Mouse (Mus musculus) left cerebral cortex, adult 8-10 months (tissue): ENCODE results near the gene Mecr. TPM values are rescaled to one million over a fixed set of nuclear protein-coding genes. Genes with fewer than 3 reads are reported as not detected.

ENCODE experiments used
- DNase-seq, 2 experiments: peaks; one replicate each; pipeline ENCODE4 v3.0.0; 2022; ENCODE audit warnings: low spot score in 2 of 2
- total RNA-seq, 4 experiments: library from RNA; stranded (reverse); gene quantifications; 2 replicates each; pipeline ENCODE4 v1.2.4; 2022

Gene Mecr
- total RNA-seq, 4 experiments from 2014 or later = 26.4 to 33.9 (median 31.3) TPM

DNA sequence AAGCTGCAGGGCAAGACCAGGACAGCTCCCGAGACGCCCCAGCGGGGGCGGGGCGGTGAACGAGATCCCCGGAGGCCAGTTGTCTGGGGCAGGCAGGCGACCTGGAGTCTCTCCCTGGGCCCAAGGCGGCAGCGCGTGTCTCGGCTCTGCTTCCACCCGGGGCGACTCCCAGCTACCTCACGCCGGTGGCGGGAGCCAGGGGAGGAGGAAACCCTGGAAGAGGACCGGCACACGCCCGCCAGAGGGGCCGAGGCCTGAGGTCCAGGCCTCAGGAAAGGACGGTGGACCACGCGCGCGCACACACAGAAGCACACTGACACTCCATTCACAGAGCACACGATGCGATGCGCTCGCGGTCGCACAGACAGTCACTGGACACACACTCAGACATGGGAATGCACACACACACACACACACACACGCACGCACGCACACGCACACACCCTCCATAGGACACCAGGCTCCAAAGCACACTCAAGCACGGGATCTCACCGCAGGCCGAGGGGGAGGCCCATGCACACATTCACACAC, 6.9 kb upstream of the Mecr start:
- DNase-seq = no peak

DNA sequence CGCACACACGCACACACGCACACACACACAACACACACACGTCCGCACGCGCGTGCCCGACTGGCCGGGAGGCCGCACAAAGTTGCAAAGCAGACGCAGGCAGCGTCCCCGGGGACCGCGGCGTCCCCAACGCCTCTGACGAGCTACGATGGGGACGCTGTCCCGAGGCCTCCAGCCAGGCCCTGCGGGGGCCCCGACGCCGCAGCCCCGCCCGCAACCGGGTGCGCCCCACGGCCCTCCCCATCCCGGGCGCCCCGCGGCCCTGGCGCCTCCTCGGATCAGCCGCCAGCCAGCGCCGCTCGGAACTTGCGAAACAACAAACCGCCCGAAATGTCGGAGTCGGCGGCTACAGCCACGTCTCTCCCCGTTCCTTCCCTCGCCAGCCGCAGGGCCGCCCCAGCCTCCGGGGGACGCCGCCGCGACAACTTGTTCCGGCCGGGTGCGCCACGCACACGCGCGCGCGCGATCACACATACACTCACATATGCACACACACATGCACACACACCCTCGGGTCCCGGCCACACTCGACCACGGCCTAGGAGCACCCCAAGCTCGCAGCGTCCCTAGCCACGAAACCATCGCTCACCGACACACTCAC, 6.3 kb upstream of the Mecr start:
- DNase-seq = no peak

GRCm38 (mm10) chr4:131837872-131838524, 5.3 kb upstream of the Mecr start, which contains the start of gene Ptpru:
Ptpru (minus strand) TSS chr4:131838288.
- peak; percentile 62 to 94 for DNase-seq

- DNase-seq = no peak
Observed at GRCm38 (mm10) chr4:131845991-131846778, 2.9 kb downstream of the Mecr start.

DNA sequence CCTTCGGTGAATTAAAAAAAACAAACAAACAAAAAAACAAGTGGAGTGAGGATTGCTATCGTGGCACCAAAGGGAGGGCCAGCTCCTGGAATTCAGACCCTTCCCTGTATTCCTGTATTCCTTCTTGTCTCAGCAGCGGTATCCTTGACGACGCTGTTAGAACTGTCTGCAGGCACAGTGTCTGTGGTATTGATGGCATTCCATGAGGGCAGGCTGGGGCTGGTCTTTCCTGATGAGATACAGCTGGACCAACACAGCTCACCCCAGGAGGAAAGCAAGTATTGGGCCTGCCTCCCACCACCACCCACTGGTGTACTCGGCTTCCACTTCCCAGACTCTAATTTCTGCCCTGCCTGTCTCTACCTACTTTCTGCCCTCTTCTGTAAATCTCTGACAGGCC, 4.8 kb downstream of the Mecr start:
- DNase-seq = no peak

DNA sequence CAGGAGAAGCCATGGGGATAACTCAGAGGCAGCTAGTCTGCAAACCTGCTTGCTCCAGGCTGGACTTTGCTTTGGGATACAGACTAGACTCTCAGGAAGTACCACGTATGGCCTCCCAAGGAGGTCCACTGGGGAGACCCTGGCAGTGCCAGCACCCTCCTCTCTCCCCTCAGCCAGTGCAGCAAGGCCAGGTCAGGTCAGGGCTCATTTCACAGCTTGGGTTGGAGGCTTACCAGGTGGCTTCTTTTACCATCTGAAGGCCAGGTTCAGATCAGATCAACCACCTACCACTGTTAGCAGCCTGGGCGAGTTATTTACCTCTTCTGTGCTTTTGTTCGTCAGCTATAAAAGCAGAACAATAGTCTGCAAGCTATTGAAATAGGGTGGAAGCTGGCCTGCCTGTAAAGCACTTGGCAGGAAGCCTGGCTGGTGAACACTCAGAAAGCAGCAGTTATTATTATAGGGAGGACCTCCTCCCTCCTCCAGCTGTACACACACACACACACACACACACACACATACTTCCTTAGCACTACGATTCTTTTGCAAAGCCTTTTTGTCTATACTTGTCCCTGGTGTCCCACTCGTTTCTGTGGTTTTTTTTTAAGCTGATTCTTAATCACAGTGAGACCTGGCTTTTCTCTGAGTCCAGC, 6.8 kb downstream of the Mecr start:
- peak in 1 of 2 experiments; percentile 67 for DNase-seq

DNA sequence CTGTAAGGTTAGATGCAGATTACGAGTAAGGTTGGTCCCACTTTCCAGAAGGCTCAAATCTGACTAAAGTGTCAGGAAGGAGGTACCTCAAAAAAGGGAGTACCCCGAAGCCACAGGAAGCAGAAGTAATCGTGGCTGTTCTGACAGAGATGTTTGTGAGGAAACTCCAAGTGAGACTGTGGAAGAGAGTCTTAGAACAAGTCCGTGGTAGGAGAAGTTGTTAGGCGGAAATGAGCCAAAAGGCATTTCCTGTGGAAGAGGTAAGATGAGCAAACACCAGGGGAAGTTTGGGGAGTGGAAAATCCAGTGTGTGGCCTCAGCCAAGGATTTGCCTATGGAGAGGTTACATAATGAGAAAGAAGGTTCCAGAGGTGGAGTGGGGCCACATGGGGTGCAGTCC, 11.7 kb downstream of the Mecr start:
- no peak for DNase-seq

DNA sequence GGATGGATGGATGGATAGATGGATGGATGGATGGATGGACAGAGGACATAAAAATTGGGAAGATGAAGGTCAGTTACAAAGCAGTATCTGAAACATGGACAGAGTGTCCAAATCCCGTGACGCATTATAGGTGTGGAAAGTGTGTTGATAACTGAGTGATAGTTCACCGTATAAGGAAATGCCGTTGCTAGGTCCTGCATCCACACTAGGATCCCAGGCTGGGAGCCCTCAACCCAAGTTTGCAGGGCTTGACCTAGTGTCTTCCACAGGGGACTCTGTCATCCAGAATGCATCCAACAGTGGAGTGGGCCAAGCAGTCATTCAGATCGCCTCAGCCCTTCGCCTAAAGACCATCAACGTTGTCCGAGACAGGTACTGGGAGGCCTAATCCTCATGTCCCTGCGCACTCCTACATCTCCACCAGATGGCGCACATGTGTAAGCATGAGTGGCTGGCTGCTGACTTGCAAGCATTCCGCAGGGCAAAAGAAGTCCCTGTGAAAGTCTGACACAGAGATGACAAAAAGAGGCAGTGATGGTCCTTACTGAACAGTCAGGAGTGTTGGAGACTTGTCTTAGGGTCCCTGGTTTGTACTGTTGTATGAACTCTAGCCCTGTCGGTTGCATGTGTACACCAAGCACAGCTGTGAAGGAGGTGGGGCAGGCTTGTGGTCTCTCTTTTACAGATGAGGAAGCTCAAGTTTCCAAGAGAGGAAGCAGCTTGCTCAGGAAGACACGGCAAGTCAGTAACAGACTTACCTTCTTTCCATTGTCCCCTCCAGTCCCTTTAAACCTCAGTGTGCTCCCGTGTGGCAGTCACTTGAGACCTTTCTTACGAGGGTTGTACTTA, 17.4 kb downstream of the Mecr start:
- peak; percentile 46 to 73 for DNase-seq

DNA sequence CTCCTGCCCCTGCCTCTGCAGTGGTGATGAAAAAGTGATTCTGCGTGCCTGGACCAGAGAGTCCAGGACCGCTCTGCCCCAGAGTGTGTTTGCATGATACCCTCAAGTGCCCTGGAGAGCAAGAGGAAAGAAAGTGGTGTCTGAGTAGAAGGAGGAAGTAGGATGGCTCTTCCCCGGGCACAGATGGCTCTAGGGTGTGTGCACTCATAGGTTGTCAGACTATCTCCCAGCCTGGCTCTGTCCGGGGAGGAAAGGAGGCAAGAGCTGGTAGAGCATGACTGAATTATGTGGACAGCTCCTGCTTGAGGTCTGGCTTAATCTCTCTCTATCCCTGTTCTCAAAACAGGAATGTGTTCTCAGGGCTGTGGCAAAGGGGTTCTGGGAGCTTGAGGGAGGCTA, 18.1 kb downstream of the Mecr start:
- DNase-seq = no peak

- no peak for DNase-seq
Observed at GRCm38 (mm10) chr4:131872672-131873292, 29.5 kb downstream of the Mecr start.

- peak; percentile 76 to 94 for DNase-seq
Observed at GRCm38 (mm10) chr4:131873293-131874168, 30.3 kb downstream of the Mecr start, which contains the start of gene Srsf4. Srsf4 (plus strand) TSS chr4:131873617.

GRCm38 (mm10) chr4:131874169-131874536, 30.9 kb downstream of the Mecr start:
- no peak for DNase-seq

DNA sequence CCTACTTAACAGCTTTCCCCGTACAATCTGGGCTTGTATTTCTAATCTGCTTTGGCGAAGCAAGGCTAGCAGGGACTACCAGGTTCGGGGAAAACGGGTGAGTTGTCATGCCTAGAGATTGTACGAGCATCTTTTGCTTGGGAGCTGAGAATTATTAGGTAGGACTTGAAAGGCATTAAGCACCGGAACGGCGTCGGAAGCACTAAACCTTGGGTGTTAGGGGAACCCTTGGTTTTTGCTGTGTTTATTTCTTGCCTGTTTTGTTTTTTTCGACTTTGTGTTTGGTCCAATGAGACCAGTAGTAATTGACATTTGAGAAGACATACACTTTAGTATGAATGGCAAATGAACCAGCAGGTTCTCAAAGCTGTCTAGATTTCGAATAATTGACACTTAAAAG, 31.3 kb downstream of the Mecr start:
- DNase-seq = no peak

GRCm38 (mm10) chr4:131875242-131875641, 32.0 kb downstream of the Mecr start:
- no peak for DNase-seq

GRCm38 (mm10) chr4:131876836-131877235, 33.6 kb downstream of the Mecr start:
- DNase-seq = no peak

DNA sequence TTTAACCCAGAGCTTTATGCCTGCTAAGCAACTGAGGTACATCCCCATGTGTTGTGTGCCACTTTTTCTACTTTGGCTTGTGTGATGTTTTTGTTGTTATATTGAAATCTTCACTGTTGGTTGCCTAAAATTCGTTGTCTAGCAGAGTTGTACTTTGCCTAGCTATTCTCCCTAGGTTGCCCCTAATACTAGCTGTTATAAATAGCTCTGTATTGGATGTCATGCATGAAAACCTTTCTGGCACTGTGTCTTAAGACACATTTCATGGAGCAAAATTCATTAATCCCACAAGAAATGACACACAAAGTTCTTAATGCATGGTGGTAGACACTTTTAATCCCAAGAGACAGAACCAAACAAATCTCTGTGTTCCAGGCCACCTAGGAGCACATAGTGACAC, 36.4 kb downstream of the Mecr start:
- DNase-seq = no peak

GRCm38 (mm10) chr4:131881306-131881705, 38.0 kb downstream of the Mecr start:
- no peak for DNase-seq

DNA sequence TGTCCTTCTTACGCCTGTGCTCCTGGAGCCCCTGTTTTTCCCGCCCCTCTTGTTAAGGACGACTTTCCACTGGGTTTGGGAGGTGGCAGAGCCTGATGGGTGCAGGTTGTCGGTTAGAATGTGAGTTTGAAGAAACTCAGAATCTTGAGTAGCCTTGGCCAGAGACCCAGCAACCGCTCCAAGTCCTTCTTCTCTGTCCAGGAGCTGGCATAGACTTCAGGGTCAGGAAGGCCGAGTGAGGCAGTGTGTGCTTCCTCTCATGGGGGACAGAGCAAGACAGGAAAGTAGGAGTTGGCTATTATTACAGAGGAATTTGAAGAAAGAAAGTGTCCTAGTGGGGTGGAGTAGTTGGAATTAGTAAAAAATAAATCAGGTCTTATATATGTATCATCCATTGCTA, 40.3 kb downstream of the Mecr start:
- DNase-seq = no peak

DNA sequence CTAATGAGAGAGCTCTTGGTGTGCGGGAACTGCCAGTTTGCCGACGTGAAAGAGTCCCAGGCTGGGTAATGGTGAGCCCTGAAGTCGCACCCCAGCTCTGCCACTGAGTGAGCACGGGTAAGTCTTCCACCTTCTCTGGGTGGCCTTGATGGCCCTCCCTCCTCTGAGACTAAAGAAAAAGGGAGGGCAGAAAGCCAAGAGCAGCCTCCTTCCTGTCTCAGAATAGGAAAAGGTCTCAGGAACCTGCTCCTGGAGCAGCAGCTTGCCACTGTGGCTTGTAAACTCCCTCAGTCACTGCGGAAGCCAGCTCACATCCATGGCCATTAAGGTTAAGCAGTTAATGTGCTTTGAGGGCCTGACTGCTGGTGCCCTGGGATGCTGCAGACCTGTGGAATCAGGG, 42.1 kb downstream of the Mecr start:
- DNase-seq = no peak
